Mouse (Mus musculus): ENCODE results near the gene Fbxw16. TPM values are rescaled to one million over a fixed set of nuclear protein-coding genes. Genes with fewer than 3 reads are reported as not detected.
"Not testable (repeated sequence)": the region's sequence is repeated elsewhere in the genome, so short reads cannot be mapped to it uniquely, and the experiment has no call there.

Fbxw16 gene
- not detected in 2 replicates for polyA plus RNA-seq (2015; fragmentation: Nextera tagmentation; extraction: Ambion mirVana)

DNA sequence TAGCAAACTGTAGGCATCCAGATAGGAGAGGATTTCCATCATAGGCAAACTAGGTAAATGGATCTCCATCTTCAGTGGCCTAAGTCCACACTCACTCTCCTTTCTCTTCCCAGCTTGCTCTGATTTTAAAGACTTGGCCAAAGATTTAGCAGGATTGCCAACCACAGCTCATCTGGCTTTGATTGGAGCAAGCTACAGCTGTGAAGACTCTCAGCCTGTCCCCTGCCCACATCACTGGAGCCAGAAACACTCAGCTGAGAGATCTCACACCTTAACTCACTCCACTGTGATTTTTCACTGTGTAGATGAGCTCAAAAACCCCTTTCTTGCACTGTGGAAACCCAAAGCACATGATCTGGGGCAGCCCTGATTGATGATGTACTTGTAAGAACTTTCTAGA, at the start of gene Fbxw16:
Fbxw16 (minus strand) TSS at position 101 of the 400 bp plus-strand sequence.
- Histone ChIP-seq H3K4me1 (replicated peaks) (no peaks in the 10 kb centered on the region), H3K27ac (no peak within 1 kb of the TSS), H3K4me3 (replicated peaks) (no peak within 1 kb of the TSS), H3K9me3 (no peaks in the 10 kb centered on the region), H3K36me3 (no peaks in the 10 kb centered on the region), H3K4me2 (replicated peaks) (no peak within 1 kb of the TSS), H3K27me3 (replicated peaks) (no peaks in the 10 kb centered on the region), H3K9ac (no peak within 1 kb of the TSS)
- ATAC-seq = no peak

DNA sequence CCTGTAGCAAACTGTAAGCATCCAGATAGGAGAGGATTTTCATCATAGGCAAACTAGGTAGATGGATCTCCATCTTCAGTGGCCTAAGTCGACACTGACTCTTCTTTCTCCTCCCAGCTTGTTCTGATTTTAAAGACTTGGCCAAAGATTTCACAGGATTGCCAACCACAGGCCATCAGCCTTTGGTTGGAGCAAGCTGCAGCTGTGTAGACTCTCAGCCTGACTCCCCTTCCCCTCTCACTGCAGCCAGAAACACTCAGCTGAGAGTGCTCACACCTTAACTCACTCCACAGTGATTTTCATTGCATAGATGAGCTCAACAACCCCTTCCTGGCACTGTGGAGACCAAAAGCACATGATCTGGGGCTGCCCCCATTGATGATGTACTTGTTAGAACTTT, 46.8 kb upstream of the Fbxw16 start, which contains the start of gene Fbxw19:
Fbxw19 (minus strand) TSS at position 101 of the 400 bp plus-strand sequence.
- 70% methylated on average over 1 of the region's 1 CpGs for WGBS
- H3K36me3 ChIP-seq; H3K9me3 ChIP-seq; H3K27me3 ChIP-seq (replicated peaks); H3K4me3 ChIP-seq (replicated peaks); H3K4me2 ChIP-seq (replicated peaks); H3K27ac ChIP-seq; H3K4me1 ChIP-seq (replicated peaks); H3K9ac ChIP-seq; ATAC-seq: not testable (repeated sequence)

DNA sequence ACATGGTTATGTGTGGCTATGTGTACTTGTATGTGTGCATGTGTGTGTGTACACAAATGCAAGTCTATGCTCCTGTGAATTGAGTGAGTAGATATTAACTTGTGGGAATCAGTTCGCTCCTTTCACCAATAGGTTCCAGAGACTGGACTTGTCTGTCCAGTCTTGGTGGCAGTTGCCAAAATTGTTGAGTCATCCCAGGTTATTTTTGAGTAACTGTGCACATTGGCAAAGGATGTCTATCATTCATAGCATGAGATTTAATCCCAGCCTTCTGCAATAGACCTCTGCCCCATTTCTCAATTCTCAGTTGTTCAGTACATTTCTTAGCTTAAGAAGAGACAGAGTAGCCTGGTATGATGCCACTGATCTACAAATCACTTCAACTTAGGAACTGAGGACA, 16.0 kb downstream of the Fbxw16 start:
- Histone ChIP-seq H3K4me2 (replicated peaks) (no peak overlapping the region), H3K4me1 (replicated peaks) (no peaks in the 10 kb centered on the region), H3K9me3 (no peaks in the 10 kb centered on the region), H3K27ac (no peak overlapping the region), H3K9ac (no peak overlapping the region), H3K27me3 (replicated peaks) (no peaks in the 10 kb centered on the region), H3K36me3 (no peaks in the 10 kb centered on the region), H3K4me3 (replicated peaks) (no peak overlapping the region)
- WGBS = 95% methylated on average over 1 of the region's 1 CpGs
- no peak for ATAC-seq

DNA sequence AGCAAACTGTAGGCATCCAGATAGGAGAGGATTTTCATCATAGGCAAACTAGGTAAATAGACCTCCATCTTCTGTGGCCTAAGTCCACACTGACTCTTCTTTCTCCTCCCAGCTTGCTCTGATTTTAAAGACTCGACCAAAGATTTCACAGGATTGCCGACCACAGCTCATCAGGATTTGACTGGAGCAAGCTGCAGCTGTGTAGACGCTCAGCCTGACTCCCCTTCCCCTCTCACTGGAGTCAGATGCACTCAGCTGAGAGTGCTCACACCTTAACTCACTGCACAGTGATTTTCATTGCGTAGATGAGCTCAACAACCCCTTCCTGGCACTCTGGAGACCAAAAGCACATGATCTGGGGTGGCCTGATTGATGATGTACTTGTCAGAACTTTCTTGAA, 44.7 kb downstream of the Fbxw16 start, which contains the start of gene Fbxw22:
Fbxw22 (minus strand) TSS at position 101 of the 400 bp plus-strand sequence.
- not testable (repeated sequence) for H3K9ac ChIP-seq; ATAC-seq; H3K4me1 ChIP-seq (replicated peaks); H3K4me3 ChIP-seq (replicated peaks); H3K36me3 ChIP-seq; H3K4me2 ChIP-seq (replicated peaks); H3K27ac ChIP-seq; H3K27me3 ChIP-seq (replicated peaks); H3K9me3 ChIP-seq
- 66% methylated on average over 4 of the region's 4 CpGs for WGBS

Other genes with a start within 250 kb of the Fbxw16 start
- gene Fbxw20, start 214.4 kb downstream of the Fbxw16 start, polyA plus RNA-seq (2015; fragmentation: Nextera tagmentation; extraction: Ambion mirVana) = not detected in 2 replicates
- not detected in 2 replicates for gene Fbxw14, start 161.5 kb downstream of the Fbxw16 start, polyA plus RNA-seq (2015; fragmentation: Nextera tagmentation; extraction: Ambion mirVana)
- gene Fbxw28, start 109.5 kb downstream of the Fbxw16 start, polyA plus RNA-seq (2015; fragmentation: Nextera tagmentation; extraction: Ambion mirVana) = not detected in 2 replicates
- gene Fbxw22, start 44.8 kb downstream of the Fbxw16 start, polyA plus RNA-seq (2015; fragmentation: Nextera tagmentation; extraction: Ambion mirVana) = not detected in 2 replicates
- not detected in 2 replicates for gene Fbxw19, start 46.7 kb upstream of the Fbxw16 start, polyA plus RNA-seq (2015; fragmentation: Nextera tagmentation; extraction: Ambion mirVana)
- gene Fbxw15, start 119.1 kb upstream of the Fbxw16 start, polyA plus RNA-seq (2015; fragmentation: Nextera tagmentation; extraction: Ambion mirVana) = not detected in 2 replicates
- gene Fbxw24, start 176.9 kb upstream of the Fbxw16 start, polyA plus RNA-seq (2015; fragmentation: Nextera tagmentation; extraction: Ambion mirVana) = 0.11 TPM in 1 of 2 replicates, not detected in the other
- gene Fbxw25, start 215.5 kb upstream of the Fbxw16 start, polyA plus RNA-seq (2015; fragmentation: Nextera tagmentation; extraction: Ambion mirVana) = not detected in 2 replicates

Data from intestine, embryonic 15.5 days (tissue).